Mouse (Mus musculus): ENCODE data around the gene Ppfibp1. TPM values are rescaled to one million over a fixed set of nuclear protein-coding genes. Genes with fewer than 3 reads are reported as not detected.

The Ppfibp1 gene
- polyA plus RNA-seq, 1 experiment from 2014 or later: 9.7 TPM

GRCm38 (mm10) chr6:146903632-146904031 is 15.3 kb downstream of the Ppfibp1 start:
- no peak overlapping the region for H3K4me2 ChIP-seq
- H3K4me3 ChIP-seq (replicated peaks): no peak overlapping the region
- 63% methylated on average over 2 of the region's 2 CpGs for WGBS (ENCODE audit: insufficient replicate concordance)
- H3K9ac ChIP-seq: no peak overlapping the region
- no peaks in the 10 kb centered on the region for H3K9me3 ChIP-seq (replicated peaks)
- no peaks in the 10 kb centered on the region for H3K36me3 ChIP-seq (replicated peaks)
- ATAC-seq (ENCODE audit: insufficient read depth): no peak
- no peaks in the 10 kb centered on the region for H3K27me3 ChIP-seq
- peaks cover 18% of the 10 kb centered on the region; the same call in 1 of the 2 replicates for H3K4me1 ChIP-seq (replicated peaks)
- H3K27ac ChIP-seq (replicated peaks): peak overlapping the region; percentile 29; the same call in 1 of the 2 replicates

- no peak overlapping the region for H3K4me2 ChIP-seq
Measured at GRCm38 (mm10) chr6:146904707-146905106, 16.4 kb downstream of the Ppfibp1 start.

GRCm38 (mm10) chr6:146906000-146906786 is 17.9 kb downstream of the Ppfibp1 start:
- Histone ChIP-seq H3K4me2 (no peak overlapping the region), H3K36me3 (replicated peaks) (no peaks in the 10 kb centered on the region), H3K9me3 (replicated peaks) (no peaks in the 10 kb centered on the region), H3K9ac (no peak overlapping the region), H3K27me3 (no peaks in the 10 kb centered on the region), H3K4me1 (replicated peaks) (peaks cover 28% of the 10 kb centered on the region), H3K4me3 (replicated peaks) (no peak overlapping the region), H3K27ac (replicated peaks) (0 out of 2 replicates have a peak overlapping the region, but pooled peaks have one; percentile 12)
- WGBS (ENCODE audit: insufficient replicate concordance): 51% methylated on average over 3 of the region's 3 CpGs
- ATAC-seq (ENCODE audit: insufficient read depth): no peak

More at GRCm38 (mm10) chr6:146904707-146905106, 16.4 kb downstream of the Ppfibp1 start:
- Histone ChIP-seq H3K4me1 (replicated peaks) (peaks cover 19% of the 10 kb centered on the region; the same call in 1 of the 2 replicates), H3K27me3 (no peaks in the 10 kb centered on the region), H3K9me3 (replicated peaks) (no peaks in the 10 kb centered on the region), H3K9ac (no peak overlapping the region), H3K36me3 (replicated peaks) (no peaks in the 10 kb centered on the region), H3K27ac (replicated peaks) (no peak overlapping the region), H3K4me3 (replicated peaks) (no peak overlapping the region)
- ATAC-seq (ENCODE audit: insufficient read depth): 0 out of 2 replicates have a peak, but pooled peaks have one; percentile 26
- WGBS (ENCODE audit: insufficient replicate concordance): 60% methylated on average over 3 of the region's 3 CpGs

- H3K4me1 ChIP-seq (replicated peaks): peaks cover 28% of the 10 kb centered on the region
- H3K36me3 ChIP-seq (replicated peaks): no peaks in the 10 kb centered on the region
- no peaks in the 10 kb centered on the region for H3K27me3 ChIP-seq
- WGBS (ENCODE audit: insufficient replicate concordance): 48% methylated on average over 5 of the region's 5 CpGs
- no peak overlapping the region for H3K4me3 ChIP-seq (replicated peaks)
- H3K9me3 ChIP-seq (replicated peaks): no peaks in the 10 kb centered on the region
- ATAC-seq (ENCODE audit: insufficient read depth): peak; percentile 18; the same call in 1 of the 2 replicates
- peak overlapping the region; percentile 68 for H3K27ac ChIP-seq (replicated peaks)
- no peak overlapping the region for H3K4me2 ChIP-seq
- no peak overlapping the region for H3K9ac ChIP-seq
Measured at GRCm38 (mm10) chr6:146907061-146907794, 18.9 kb downstream of the Ppfibp1 start.

- no peaks in the 10 kb centered on the region for H3K27me3 ChIP-seq
- WGBS (ENCODE audit: insufficient replicate concordance): 77% methylated on average over 1 of the region's 1 CpGs
Measured at GRCm38 (mm10) chr6:146907795-146908190, 19.5 kb downstream of the Ppfibp1 start.

GRCm38 (mm10) chr6:146908801-146909200 is 20.5 kb downstream of the Ppfibp1 start:
- WGBS (ENCODE audit: insufficient replicate concordance): 10% methylated on average over 2 of the region's 2 CpGs
- H3K4me3 ChIP-seq (replicated peaks): no peak overlapping the region
- H3K27ac ChIP-seq (replicated peaks): 0 out of 2 replicates have a peak overlapping the region, but pooled peaks have one; percentile 2
- no peaks in the 10 kb centered on the region for H3K36me3 ChIP-seq (replicated peaks)
- H3K4me1 ChIP-seq (replicated peaks): peaks cover 36% of the 10 kb centered on the region
- no peak overlapping the region for H3K4me2 ChIP-seq
- H3K9me3 ChIP-seq (replicated peaks): no peaks in the 10 kb centered on the region
- no peak for ATAC-seq (ENCODE audit: insufficient read depth)
- H3K27me3 ChIP-seq: no peaks in the 10 kb centered on the region
- no peak overlapping the region for H3K9ac ChIP-seq

More at GRCm38 (mm10) chr6:146907795-146908190, 19.5 kb downstream of the Ppfibp1 start:
- Histone ChIP-seq H3K4me3 (replicated peaks) (no peak overlapping the region), H3K9me3 (replicated peaks) (no peaks in the 10 kb centered on the region), H3K4me2 (no peak overlapping the region), H3K36me3 (replicated peaks) (no peaks in the 10 kb centered on the region), H3K9ac (no peak overlapping the region), H3K27ac (replicated peaks) (peak overlapping the region; percentile 68), H3K4me1 (replicated peaks) (peaks cover 31% of the 10 kb centered on the region)
- ATAC-seq (ENCODE audit: insufficient read depth): peak; percentile 59

GRCm38 (mm10) chr6:146909725-146910489 is 21.6 kb downstream of the Ppfibp1 start:
- Histone ChIP-seq H3K9me3 (replicated peaks) (no peaks in the 10 kb centered on the region), H3K4me3 (replicated peaks) (no peak overlapping the region), H3K9ac (no peak overlapping the region), H3K4me1 (replicated peaks) (peaks cover 39% of the 10 kb centered on the region), H3K27ac (replicated peaks) (no peak overlapping the region), H3K27me3 (no peaks in the 10 kb centered on the region), H3K4me2 (no peak overlapping the region), H3K36me3 (replicated peaks) (no peaks in the 10 kb centered on the region)
- WGBS (ENCODE audit: insufficient replicate concordance): 48% methylated on average over 5 of the region's 5 CpGs
- no peak for ATAC-seq (ENCODE audit: insufficient read depth)

- Histone ChIP-seq H3K4me2 (no peak overlapping the region), H3K9ac (no peak overlapping the region), H3K27me3 (no peaks in the 10 kb centered on the region), H3K9me3 (replicated peaks) (no peaks in the 10 kb centered on the region), H3K36me3 (replicated peaks) (no peaks in the 10 kb centered on the region), H3K4me3 (replicated peaks) (no peak overlapping the region), H3K4me1 (replicated peaks) (peaks cover 40% of the 10 kb centered on the region), H3K27ac (replicated peaks) (no peak overlapping the region)
- WGBS (ENCODE audit: insufficient replicate concordance): 79% methylated on average over 2 of the region's 2 CpGs
- ATAC-seq (ENCODE audit: insufficient read depth): no peak
Measured at GRCm38 (mm10) chr6:146910801-146911200, 22.5 kb downstream of the Ppfibp1 start.

GRCm38 (mm10) chr6:146912835-146913488 is 24.7 kb downstream of the Ppfibp1 start:
- WGBS (ENCODE audit: insufficient replicate concordance): 5% methylated on average over 3 of the region's 3 CpGs
- ATAC-seq (ENCODE audit: insufficient read depth): peak; percentile 43; the same call in 1 of the 2 replicates

GRCm38 (mm10) chr6:146913489-146914198 is 25.4 kb downstream of the Ppfibp1 start:
- Histone ChIP-seq H3K4me1 (replicated peaks) (peaks cover 29% of the 10 kb centered on the region), H3K4me3 (replicated peaks) (no peak overlapping the region), H3K36me3 (replicated peaks) (no peaks in the 10 kb centered on the region), H3K9me3 (replicated peaks) (no peaks in the 10 kb centered on the region), H3K4me2 (no peak overlapping the region), H3K9ac (no peak overlapping the region), H3K27ac (replicated peaks) (0 out of 2 replicates have a peak overlapping the region, but pooled peaks have one; percentile 24), H3K27me3 (no peaks in the 10 kb centered on the region)
- no peak for ATAC-seq (ENCODE audit: insufficient read depth)
- 36% methylated on average over 4 of the region's 4 CpGs for WGBS (ENCODE audit: insufficient replicate concordance)

More at GRCm38 (mm10) chr6:146912835-146913488, 24.7 kb downstream of the Ppfibp1 start:
- Histone ChIP-seq H3K27me3 (no peaks in the 10 kb centered on the region), H3K4me2 (no peak overlapping the region), H3K9me3 (replicated peaks) (no peaks in the 10 kb centered on the region), H3K9ac (no peak overlapping the region), H3K36me3 (replicated peaks) (no peaks in the 10 kb centered on the region), H3K4me3 (replicated peaks) (no peak overlapping the region), H3K4me1 (replicated peaks) (peaks cover 29% of the 10 kb centered on the region), H3K27ac (replicated peaks) (0 out of 2 replicates have a peak overlapping the region, but pooled peaks have one; percentile 24)
